In genomic region chr9:13888981-13889380, GRCm38 (mm10) we compare ENCODE assay signal across 5 mouse cellular contexts.
"Had no signal": no experiment of that assay in that cellular context is flagged by ENCODE, and none has a peak within 500 bp of the region (broad histone marks: within the 10 kb centered on the region; RNA-seq: fewer than 3 reads in every experiment).

No protein-coding gene starts in this region.

- H3K4me3 ChIP-seq: limb, embryonic 13.5 days; neural tube, embryonic 13.5 days; stomach, embryonic 15.5 days had no signal

- H3K9me3 ChIP-seq: neural tube, embryonic 13.5 days; stomach, embryonic 15.5 days had no signal

- H3K27me3 ChIP-seq: neural tube, embryonic 13.5 days; stomach, embryonic 15.5 days had no signal

- H3K4me2 ChIP-seq: stomach, embryonic 15.5 days had no signal

- H3K9ac ChIP-seq: liver, embryonic 14.5 days; stomach, embryonic 15.5 days had no signal

- H3K36me3 ChIP-seq: limb, embryonic 13.5 days; neural tube, embryonic 13.5 days; stomach, embryonic 15.5 days had no signal

- H3K27ac ChIP-seq: kidney, postnatal 0 days; limb, embryonic 13.5 days; liver, embryonic 14.5 days; neural tube, embryonic 13.5 days; stomach, embryonic 15.5 days had no signal

- H3K4me1 ChIP-seq: neural tube, embryonic 13.5 days had no signal
